Mouse (Mus musculus) MEL (cell line): ENCODE data around the gene Plxna4.

Source experiments
- CTCF ChIP-seq, 3 experiments: IDR thresholded peaks in 2 of 3; conservative IDR thresholded peaks in 1 of 3; 2 replicates each; pipeline ENCODE4 v1.5.1; 2011 to 2012; ENCODE audit warnings: low read length in 3 of 3, low read depth in 2 of 3, mild to moderate bottlenecking in 2 of 3, improper control_type of control experiment in 1 of 3, inconsistent platforms in 1 of 3, mixed read lengths in 1 of 3, moderate library complexity in 1 of 3; ENCODE audit not compliant: control insufficient read depth in 1 of 3, insufficient read depth in 1 of 3, poor library complexity in 1 of 3, severe bottlenecking in 1 of 3
- EP300 ChIP-seq, 2 experiments: IDR thresholded peaks; 2 replicates each; pipeline ENCODE4 v1.6.1; 2011; ENCODE audit warnings: improper control_type of control experiment in 2 of 2, low read length in 2 of 2, low read depth in 1 of 2, mild to moderate bottlenecking in 1 of 2
- MAX ChIP-seq: IDR thresholded peaks from 2 replicates; pipeline ENCODE4 v1.6.1; 2011; ENCODE audit warnings: low read length, improper control_type of control experiment
- MEF2A ChIP-seq: IDR thresholded peaks from 2 replicates; pipeline ENCODE4 v1.6.1; 2014; ENCODE audit warnings: low read depth, mild to moderate bottlenecking, inconsistent platforms, low read length, improper control_type of control experiment; ENCODE audit not compliant: poor library complexity, insufficient replicate concordance, severe bottlenecking; ENCODE audit errors: extremely low read depth
- POLR2A ChIP-seq, 2 experiments: IDR thresholded peaks; 2 replicates each; pipeline ENCODE4 v1.6.1; 2011 to 2012; ENCODE audit warnings: low read length in 2 of 2, mild to moderate bottlenecking in 2 of 2, control low read depth in 1 of 2, improper control_type of control experiment in 1 of 2, low read depth in 1 of 2, moderate library complexity in 1 of 2; ENCODE audit not compliant: control insufficient read depth in 1 of 2, insufficient read depth in 1 of 2, poor library complexity in 1 of 2
- SMC3 ChIP-seq: IDR thresholded peaks from 2 replicates; pipeline ENCODE4 v1.6.1; 2011; ENCODE audit warnings: low read depth, low read length, improper control_type of control experiment
- TAL1 ChIP-seq: IDR thresholded peaks from 2 replicates; pipeline ENCODE4 v1.6.1; 2012; ENCODE audit warnings: mild to moderate bottlenecking, inconsistent platforms, low read length, moderate library complexity, mixed read lengths
- ZKSCAN1 ChIP-seq: IDR thresholded peaks from 2 replicates; pipeline ENCODE4 v1.6.1; 2012; ENCODE audit warnings: low read depth, mild to moderate bottlenecking, inconsistent platforms, low read length, improper control_type of control experiment, moderate library complexity

- TF ChIP-seq TAL1 (no peak), ZKSCAN1 (no peak), MAX (no peak), CTCF (IDR thresholded peaks at IDR 0.05 in 2 of 3, conservative IDR thresholded peaks at IDR 0.05 in 1 of 3; ENCODE audit: control insufficient read depth in 1 of 3, insufficient read depth in 1 of 3, low read depth in 2 of 3, low read length in 3 of 3, poor library complexity in 1 of 3, severe bottlenecking in 1 of 3) (no peak), SMC3 (no peak), POLR2A (IDR thresholded peaks at IDR 0.05; ENCODE audit: control insufficient read depth in 1 of 2, insufficient read depth in 1 of 2, low read depth in 1 of 2, low read length in 2 of 2, poor library complexity in 1 of 2) (no peak), MEF2A (no peak), EP300 (IDR thresholded peaks at IDR 0.05; ENCODE audit: low read depth in 1 of 2, low read length in 2 of 2) (no peak)
These were observed 141.7 kb downstream of the Plxna4 start for GRCm38 (mm10) chr6:32446276-32446675.
